Mouse (Mus musculus): ENCODE results near the gene 0610037L13Rik.

Gene 0610037L13Rik

DNA sequence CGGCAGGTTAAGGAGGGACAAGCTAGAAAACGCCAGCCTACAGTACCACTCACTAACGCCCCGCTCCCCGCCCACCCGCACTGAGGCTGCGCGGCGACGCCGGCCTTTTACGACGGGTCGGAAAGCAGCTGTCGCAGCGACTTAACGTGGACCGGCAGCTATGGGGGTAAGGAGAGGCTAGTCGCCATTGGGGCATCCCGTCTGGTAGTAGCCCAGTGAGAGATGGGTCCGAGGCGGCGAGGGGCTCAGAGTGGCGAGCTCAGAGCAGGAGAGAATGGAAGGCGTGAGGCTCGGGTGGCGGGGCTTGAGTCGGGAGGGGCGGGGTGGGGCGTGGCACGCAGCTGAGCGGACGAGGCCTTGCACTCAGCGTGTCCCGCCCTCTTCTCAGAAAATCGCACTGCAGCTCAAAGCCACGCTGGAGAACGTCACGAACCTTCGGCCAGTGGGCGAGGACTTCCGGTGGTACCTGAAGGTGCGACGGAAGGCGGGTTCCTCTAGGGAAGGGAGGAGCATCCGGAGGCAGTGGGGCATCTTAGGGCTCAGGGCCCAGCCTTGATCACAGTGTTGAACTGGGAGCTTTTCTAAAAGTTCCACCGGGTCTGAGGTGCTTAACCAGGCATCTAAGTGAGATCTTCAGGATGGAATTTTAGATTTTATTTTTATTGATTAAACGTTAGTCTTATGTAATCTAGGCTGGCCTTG, at the start of gene 0610037L13Rik:
Gene 0610037L13Rik (plus strand): TSS at position 83 of the 702 bp plus-strand sequence.
- DNase-seq = peak; percentile 89 to 95

- DNase-seq = no peak
Observed at GRCm38 (mm10) chr4:107843687-107844086, 45.9 kb upstream of the 0610037L13Rik start.

DNA sequence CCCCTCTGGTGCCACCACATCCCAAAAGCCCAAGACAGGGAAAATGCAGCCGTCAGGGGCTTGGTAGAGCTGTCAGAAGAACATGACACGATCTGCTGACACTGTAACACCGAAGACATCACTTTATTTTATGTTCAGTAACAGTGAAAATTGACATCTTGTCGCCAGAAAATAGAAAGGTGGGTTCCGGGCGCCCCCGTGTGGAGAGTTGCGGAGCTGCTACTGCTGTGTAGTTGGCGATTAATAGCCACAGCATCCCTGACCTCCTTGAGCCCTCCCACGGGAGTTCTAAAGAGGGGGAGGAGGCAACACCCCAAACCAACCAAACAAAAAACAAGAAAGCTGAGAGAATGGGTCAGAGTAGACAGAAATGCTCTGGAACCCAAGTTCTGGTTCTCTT, 44.6 kb upstream of the 0610037L13Rik start:
- DNase-seq = peak; percentile 63 to 76

DNA sequence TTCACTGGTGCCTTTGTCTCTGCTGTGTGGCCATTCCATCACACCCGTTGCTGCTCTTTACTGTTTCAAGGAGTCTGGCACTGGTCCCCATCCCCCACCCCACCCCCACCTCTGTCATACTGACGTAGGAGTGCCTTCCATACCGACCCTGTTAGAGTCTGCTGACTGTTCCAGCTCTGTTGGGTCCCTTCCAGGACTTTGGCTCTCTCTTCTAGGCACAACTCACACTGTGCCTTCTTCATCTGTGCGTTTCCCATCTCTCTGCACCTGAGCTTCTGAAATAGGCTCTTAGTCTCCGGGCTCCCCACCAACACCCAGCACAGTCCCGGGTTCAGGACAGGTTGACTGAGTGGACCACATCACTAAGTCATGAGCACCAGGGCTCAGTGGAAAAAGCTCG, 42.8 kb upstream of the 0610037L13Rik start:
- DNase-seq = no peak

DNA sequence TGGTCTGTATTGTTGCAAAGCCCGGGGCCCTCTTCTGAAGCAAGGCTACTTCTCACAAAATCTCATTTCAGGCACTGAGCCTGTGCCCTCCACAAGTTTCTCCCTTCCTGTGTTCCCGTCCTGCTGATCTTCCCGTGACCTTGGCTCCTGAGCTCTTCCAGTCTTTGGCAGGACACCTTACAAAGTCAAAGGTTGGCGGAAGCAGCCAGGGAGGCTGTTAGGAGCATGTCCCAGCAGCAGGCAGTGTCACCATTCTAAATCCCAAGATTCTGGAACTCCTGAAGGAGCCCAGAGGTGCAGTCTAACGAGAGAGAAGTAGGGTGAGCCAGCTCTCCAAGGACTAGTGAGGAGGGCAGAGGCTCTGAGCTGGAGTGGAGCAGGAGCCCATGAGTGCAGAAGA, 41.1 kb upstream of the 0610037L13Rik start:
- no peak for DNase-seq

GRCm38 (mm10) chr4:107849621-107850020, 40.0 kb upstream of the 0610037L13Rik start:
- DNase-seq = no peak

- DNase-seq = no peak
Observed at GRCm38 (mm10) chr4:107850091-107850490, 39.5 kb upstream of the 0610037L13Rik start.

DNA sequence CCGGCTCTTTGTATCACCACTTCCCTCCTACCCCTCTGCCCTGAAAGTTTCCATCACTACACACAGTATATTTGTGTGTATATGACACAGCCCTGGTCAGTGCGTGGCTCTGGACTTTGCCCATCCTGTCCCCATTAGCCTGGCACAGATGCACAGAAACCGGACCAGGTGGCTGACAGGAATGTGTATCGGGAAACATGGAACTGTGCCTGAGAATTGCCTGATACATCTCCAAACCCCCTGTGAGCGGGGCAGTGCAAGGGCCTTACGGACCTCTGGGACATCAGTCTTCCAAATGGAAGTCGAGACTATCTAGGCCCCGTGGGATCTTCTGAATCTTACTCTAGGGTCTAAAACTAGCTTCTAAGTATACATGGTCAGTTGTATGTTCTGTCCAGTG, 36.3 kb upstream of the 0610037L13Rik start:
- DNase-seq = no peak

GRCm38 (mm10) chr4:107853836-107854235, 35.8 kb upstream of the 0610037L13Rik start:
- no peak for DNase-seq

- DNase-seq = no peak
Observed at GRCm38 (mm10) chr4:107856958-107857686, 32.5 kb upstream of the 0610037L13Rik start.

DNA sequence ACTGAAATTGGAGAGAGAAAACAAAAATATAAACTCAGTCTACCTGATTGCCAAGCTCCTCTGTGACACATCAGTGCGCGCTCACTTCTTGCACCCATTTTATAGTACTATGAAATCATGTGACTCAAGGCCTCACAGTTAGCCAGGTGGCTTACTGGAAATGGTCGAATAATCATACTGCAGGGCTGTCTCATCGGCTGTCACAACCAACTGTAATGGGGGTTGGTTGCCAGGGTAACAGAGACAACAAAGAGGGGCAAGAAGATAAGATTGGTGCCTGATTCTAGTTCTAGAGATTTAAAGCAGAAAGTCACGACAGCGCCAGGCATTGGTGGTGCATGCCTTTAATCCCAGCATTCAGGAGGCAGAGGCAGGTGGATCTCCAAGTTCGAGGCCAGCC, 30.6 kb upstream of the 0610037L13Rik start:
- no peak for DNase-seq

- no peak for DNase-seq
Observed at GRCm38 (mm10) chr4:107864866-107865265, 24.7 kb upstream of the 0610037L13Rik start.

DNA sequence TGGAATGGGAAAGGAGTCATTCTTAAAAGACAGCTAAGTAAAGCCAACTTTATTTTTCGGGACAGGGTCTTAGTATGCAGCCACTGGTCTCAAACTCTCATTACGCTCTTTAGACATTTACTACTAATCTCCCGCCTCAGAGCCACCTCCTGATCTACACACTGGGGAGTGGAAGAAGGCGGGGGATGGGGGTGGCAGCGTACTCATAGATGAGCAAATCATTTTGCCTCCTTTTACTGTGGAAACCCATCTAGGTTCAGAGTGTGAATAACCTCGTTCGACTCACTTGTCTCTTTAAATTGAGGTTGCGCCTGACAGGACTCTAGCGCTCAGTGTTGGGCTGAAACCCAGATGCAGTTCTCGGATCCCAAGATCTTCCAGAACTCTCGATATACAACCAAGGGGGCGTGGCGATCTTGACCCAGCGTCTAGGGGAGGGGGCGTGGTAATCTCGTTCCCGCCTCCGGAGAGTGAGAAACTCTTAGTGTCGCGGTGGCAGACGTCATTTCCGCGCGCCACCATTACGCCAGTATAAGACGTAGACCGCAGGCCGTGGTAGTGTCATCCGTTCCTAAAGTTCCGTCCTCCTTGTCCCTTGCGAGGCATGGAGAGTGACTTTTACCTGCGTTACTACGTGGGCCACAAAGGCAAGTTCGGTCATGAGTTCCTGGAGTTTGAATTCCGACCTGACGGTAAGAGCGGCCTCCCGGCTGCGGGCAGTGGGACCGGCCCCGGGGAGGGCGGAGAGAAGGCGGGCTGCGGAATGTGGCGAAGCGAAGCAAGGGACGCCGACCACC, 10.2 kb upstream of the 0610037L13Rik start, which contains the start of gene Magoh:
Gene Magoh (plus strand): TSS at position 502 of the 797 bp plus-strand sequence.
- DNase-seq = peak; percentile 92 to 94

- no peak for DNase-seq
Observed at GRCm38 (mm10) chr4:107881631-107882030, 8.0 kb upstream of the 0610037L13Rik start.

GRCm38 (mm10) chr4:107886371-107886770, 3.2 kb upstream of the 0610037L13Rik start:
- DNase-seq = no peak

DNA sequence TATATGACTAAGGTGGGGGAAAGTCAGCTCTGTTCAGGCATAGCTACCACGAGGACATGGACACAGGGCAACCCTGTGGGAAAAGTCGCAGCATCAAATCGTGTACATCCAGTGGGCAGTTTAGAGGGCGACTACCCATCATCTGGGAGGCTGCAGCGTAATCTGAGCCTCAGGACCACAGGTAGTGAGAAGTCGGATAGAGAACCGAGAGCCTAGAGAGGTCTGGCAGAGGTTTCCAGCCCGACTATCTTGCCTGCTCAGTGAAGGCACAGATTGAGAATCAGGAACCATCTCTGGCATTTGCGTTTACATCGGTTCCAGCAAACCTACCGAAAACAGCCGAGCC, 255 bp upstream of the 0610037L13Rik start:
- no peak for DNase-seq

DNA sequence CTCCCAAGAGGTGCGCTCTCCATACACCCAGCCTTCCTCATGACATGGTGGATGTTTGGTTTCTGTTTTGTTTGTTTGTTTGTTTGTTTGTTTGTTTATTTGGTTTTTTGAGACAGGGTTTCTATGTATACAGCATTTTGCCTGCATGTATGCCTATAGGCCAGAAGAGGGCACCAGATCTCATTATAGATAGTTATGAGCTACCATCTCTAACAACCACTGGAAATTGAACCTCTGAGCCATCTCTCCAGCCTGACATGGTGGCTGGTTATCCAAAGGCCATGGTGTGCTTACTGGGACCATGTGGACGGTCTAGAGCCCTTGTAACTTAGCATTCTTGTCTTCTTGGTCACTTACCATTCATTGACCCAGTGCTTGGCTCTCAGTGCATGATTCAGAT, 3.0 kb downstream of the 0610037L13Rik start:
- no peak for DNase-seq

GRCm38 (mm10) chr4:107899211-107899927, 9.8 kb downstream of the 0610037L13Rik start:
- DNase-seq = no peak

GRCm38 (mm10) chr4:107900206-107900605, 10.6 kb downstream of the 0610037L13Rik start:
- DNase-seq = no peak

DNA sequence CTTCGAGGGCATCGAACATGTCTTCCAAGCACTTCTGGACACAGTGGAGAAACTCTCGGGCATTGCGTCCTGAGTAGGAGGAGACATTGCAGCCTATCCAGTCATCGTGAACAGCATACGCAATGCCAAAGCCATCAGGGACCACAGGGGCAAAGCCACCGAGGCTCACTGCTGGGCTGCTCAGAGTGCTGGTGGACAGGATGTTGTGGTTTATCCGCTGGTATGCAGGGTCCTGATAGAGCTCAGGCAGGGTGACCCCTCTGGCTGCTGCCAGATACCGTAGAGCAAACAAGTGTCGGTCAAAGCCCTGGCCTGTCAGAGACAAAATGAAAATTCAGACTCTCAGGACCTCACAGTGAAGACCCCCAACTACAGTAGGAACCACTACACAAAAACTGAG, 14.6 kb downstream of the 0610037L13Rik start:
- no peak for DNase-seq

GRCm38 (mm10) chr4:107906561-107906960, 16.9 kb downstream of the 0610037L13Rik start:
- DNase-seq = no peak

DNA sequence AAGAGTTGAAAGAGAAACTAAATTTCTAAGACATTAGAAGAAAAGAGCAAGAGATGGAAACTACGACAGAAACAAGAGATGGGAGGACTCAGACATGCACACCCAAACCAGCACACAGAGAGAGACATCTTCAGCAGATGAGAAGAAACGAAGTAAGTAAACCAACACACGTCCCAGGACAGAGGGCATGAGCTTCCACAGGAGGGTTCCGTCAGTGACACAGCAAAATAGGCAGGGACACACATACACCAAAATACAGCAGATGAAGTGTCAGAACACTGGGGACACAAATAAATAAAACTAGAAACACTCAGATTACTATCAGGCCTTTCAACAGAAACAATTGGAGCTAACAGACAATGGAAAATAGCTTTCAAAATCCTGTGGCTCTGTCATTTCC, 20.4 kb downstream of the 0610037L13Rik start:
- DNase-seq = no peak

DNA sequence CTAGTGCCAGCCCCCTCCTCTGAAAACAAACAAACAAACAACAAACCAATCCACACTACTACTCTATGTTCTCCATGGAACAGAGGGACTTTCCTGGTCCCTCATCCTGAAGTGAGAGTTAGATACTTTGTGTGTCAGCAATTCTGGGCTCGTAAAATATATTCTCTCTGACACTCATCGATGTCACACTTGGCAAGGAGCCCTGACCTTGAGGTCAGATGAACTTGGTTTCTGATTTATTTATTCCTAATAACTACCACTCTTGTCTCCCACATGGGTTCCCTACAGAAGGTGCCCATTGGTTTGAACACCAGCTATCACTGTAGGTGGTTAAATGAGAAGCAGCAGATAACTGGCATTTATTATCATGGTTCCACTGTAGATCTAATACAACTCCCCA, 30.7 kb downstream of the 0610037L13Rik start:
- DNase-seq = no peak
